Mouse (Mus musculus) brain, embryonic 14.5 days (tissue): ENCODE measurements around the gene Dysf.

Experiments
- CTCF ChIP-seq: fragments of 200-500 bp; IDR thresholded peaks from 2 replicates; pipeline ENCODE4 v1.5.1; 2012; ENCODE audit warnings: inconsistent platforms, mild to moderate bottlenecking, moderate library complexity, borderline replicate concordance; ENCODE audit not compliant: insufficient read depth, insufficient read length; ENCODE audit errors: extremely low read depth
- POLR2A ChIP-seq: fragments of 200-500 bp; IDR thresholded peaks from 2 replicates; pipeline ENCODE4 v1.6.1; 2012; ENCODE audit warnings: mild to moderate bottlenecking, inconsistent platforms, borderline replicate concordance; ENCODE audit not compliant: poor library complexity, insufficient read depth, insufficient read length, severe bottlenecking; ENCODE audit errors: extremely low read depth

GRCm38 (mm10) chr6:84181452-84181851, 173.1 kb downstream of the Dysf start:
- no peak for TF ChIP-seq CTCF
- TF ChIP-seq POLR2A, result no peak
